Mouse (Mus musculus): ENCODE data around the gene Dyrk4.

Dyrk4 gene

GRCm38 (mm10) chr6:126921111-126921881, at the start of gene Dyrk4:
Dyrk4 (minus strand) TSS chr6:126921839.
- DNase-seq (ENCODE audit: low read depth): peak; percentile 19

GRCm38 (mm10) chr6:126966241-126967026, 44.8 kb upstream of the Dyrk4 start:
- DNase-seq (ENCODE audit: low read depth): no peak

GRCm38 (mm10) chr6:126963426-126963825, 41.8 kb upstream of the Dyrk4 start:
- DNase-seq (ENCODE audit: low read depth): no peak

GRCm38 (mm10) chr6:126962709-126963108, 41.1 kb upstream of the Dyrk4 start:
- no peak for DNase-seq (ENCODE audit: low read depth)

GRCm38 (mm10) chr6:126961371-126962018, 39.9 kb upstream of the Dyrk4 start:
- no peak for DNase-seq (ENCODE audit: low read depth)

- DNase-seq (ENCODE audit: low read depth): peak; percentile 74
Measured at GRCm38 (mm10) chr6:126955734-126956133, 34.1 kb upstream of the Dyrk4 start.

- no peak for DNase-seq (ENCODE audit: low read depth)
Measured at GRCm38 (mm10) chr6:126948336-126948735, 26.7 kb upstream of the Dyrk4 start.

GRCm38 (mm10) chr6:126940451-126940850, 18.8 kb upstream of the Dyrk4 start:
- DNase-seq (ENCODE audit: low read depth): peak; percentile 55

GRCm38 (mm10) chr6:126939487-126940171, 18.0 kb upstream of the Dyrk4 start, which contains the start of the genes Rad51ap1 and D6Wsu163e:
Rad51ap1 (minus strand) TSS chr6:126939587.
D6Wsu163e (plus strand) TSS chr6:126939962.
- peak; percentile 82 for DNase-seq (ENCODE audit: low read depth)

GRCm38 (mm10) chr6:126938853-126939486, 17.3 kb upstream of the Dyrk4 start:
- DNase-seq (ENCODE audit: low read depth): no peak

- DNase-seq (ENCODE audit: low read depth): no peak
Measured at GRCm38 (mm10) chr6:126938047-126938446, 16.4 kb upstream of the Dyrk4 start.

GRCm38 (mm10) chr6:126932896-126933295, 11.3 kb upstream of the Dyrk4 start:
- DNase-seq (ENCODE audit: low read depth): no peak

- no peak for DNase-seq (ENCODE audit: low read depth)
Measured at GRCm38 (mm10) chr6:126914928-126915327, 6.7 kb downstream of the Dyrk4 start.

GRCm38 (mm10) chr6:126910727-126911126, 10.9 kb downstream of the Dyrk4 start:
- DNase-seq (ENCODE audit: low read depth): no peak

GRCm38 (mm10) chr6:126907876-126908275, 13.8 kb downstream of the Dyrk4 start:
- no peak for DNase-seq (ENCODE audit: low read depth)

- no peak for DNase-seq (ENCODE audit: low read depth)
Measured at GRCm38 (mm10) chr6:126907378-126907777, 14.3 kb downstream of the Dyrk4 start.

- DNase-seq (ENCODE audit: low read depth): peak; percentile 3
Measured at GRCm38 (mm10) chr6:126877118-126877517, 44.5 kb downstream of the Dyrk4 start.

- no peak for DNase-seq (ENCODE audit: low read depth)
Measured at GRCm38 (mm10) chr6:126852881-126853280, 68.8 kb downstream of the Dyrk4 start, which contains the start of gene Akap3. Akap3 (plus strand) TSS chr6:126853098.

GRCm38 (mm10) chr6:126848712-126849704, 72.6 kb downstream of the Dyrk4 start, which contains the start of gene Ndufa9:
Ndufa9 (minus strand) TSS chr6:126849136.
- peak; percentile 86 for DNase-seq (ENCODE audit: low read depth)

GRCm38 (mm10) chr6:126836628-126837027, 85.0 kb downstream of the Dyrk4 start:
- no peak for DNase-seq (ENCODE audit: low read depth)

Data from c-Kit-positive CD71-negative TER-119-negative erythroid progenitor cells, embryonic 14.5 days (primary cell).